Mouse (Mus musculus) MEL (cell line): ENCODE data around the gene Neurl4. TPM values are rescaled to one million over a fixed set of nuclear protein-coding genes. Genes with fewer than 3 reads are reported as not detected.

Experiments
- DNase-seq: peaks from one replicate; pipeline ENCODE4 v3.0.0; 2011; ENCODE audit warnings: low read depth, low spot score
- H3K27ac ChIP-seq: 2 replicates; pipeline ENCODE4 v1.5.1; 2012; ENCODE audit warnings: low read depth, mild to moderate bottlenecking, control low read depth, low read length, moderate library complexity; ENCODE audit not compliant: control insufficient read depth
- H3K27me3 ChIP-seq, 2 experiments: fragments of 150-350 bp in 1 of 2; sonication (generic) in 1 of 2; 2 replicates each; pipeline ENCODE4 v1.6.1; 2012; ENCODE audit warnings: low read length in 2 of 2, mild to moderate bottlenecking in 2 of 2, improper control_type of control experiment in 1 of 2, moderate library complexity in 1 of 2; ENCODE audit not compliant: insufficient read depth in 2 of 2, control insufficient read depth in 1 of 2
- H3K36me3 ChIP-seq, 2 experiments: 2 replicates each; pipeline ENCODE4 v1.6.1; 2012 to 2014; ENCODE audit warnings: low read length in 2 of 2, improper control_type of control experiment in 1 of 2, inconsistent platforms in 1 of 2, mild to moderate bottlenecking in 1 of 2; ENCODE audit not compliant: insufficient read depth in 2 of 2, control insufficient read depth in 1 of 2
- H3K4me1 ChIP-seq, 2 experiments: fragments of 150-350 bp in 1 of 2; sonication (generic) in 1 of 2; 2 replicates each; pipeline ENCODE4 v1.6.1; 2012; ENCODE audit warnings: low read length in 2 of 2, improper control_type of control experiment in 1 of 2, mild to moderate bottlenecking in 1 of 2; ENCODE audit not compliant: insufficient read depth in 2 of 2, control insufficient read depth in 1 of 2
- H3K4me3 ChIP-seq, 2 experiments: fragments of 150-350 bp in 1 of 2; sonication (generic) in 1 of 2; 2 replicates each; pipeline ENCODE4 v1.5.1; 2012; ENCODE audit warnings: low read depth in 2 of 2, low read length in 2 of 2, mild to moderate bottlenecking in 2 of 2, moderate library complexity in 2 of 2, control low read depth in 1 of 2, improper control_type of control experiment in 1 of 2; ENCODE audit not compliant: control insufficient read depth in 1 of 2, insufficient read depth in 1 of 2
- H3K79me2 ChIP-seq: 2 replicates; pipeline ENCODE4 v1.6.1; 2012; ENCODE audit warnings: mild to moderate bottlenecking, low read length, moderate library complexity; ENCODE audit not compliant: control insufficient read depth, poor library complexity, insufficient read depth
- H3K9ac ChIP-seq: 2 replicates; pipeline ENCODE4 v1.6.1; 2012; ENCODE audit warnings: low read depth, mild to moderate bottlenecking, control low read depth, low read length, moderate library complexity; ENCODE audit not compliant: control insufficient read depth, poor library complexity, severe bottlenecking
- H3K9me3 ChIP-seq: fragments of 150-350 bp; sonication (generic); replicated peaks from 2 replicates; pipeline ENCODE4 v1.6.1; 2012; ENCODE audit warnings: mild to moderate bottlenecking, low read length, improper control_type of control experiment, moderate library complexity; ENCODE audit not compliant: insufficient read depth
- BHLHE40 ChIP-seq: IDR thresholded peaks from 2 replicates; pipeline ENCODE4 v1.6.1; 2012; ENCODE audit warnings: low read depth, mild to moderate bottlenecking, inconsistent platforms, low read length, improper control_type of control experiment, borderline replicate concordance
- CHD1 ChIP-seq: IDR thresholded peaks from 2 replicates; pipeline ENCODE4 v1.6.1; 2012; ENCODE audit warnings: low read depth, mild to moderate bottlenecking, inconsistent platforms, low read length, improper control_type of control experiment
- CHD2 ChIP-seq: IDR thresholded peaks from 2 replicates; pipeline ENCODE4 v1.6.1; 2011; ENCODE audit warnings: low read length, improper control_type of control experiment
- E2F4 ChIP-seq: IDR thresholded peaks from 2 replicates; pipeline ENCODE4 v1.6.1; 2011; ENCODE audit warnings: low read depth, low read length, improper control_type of control experiment, borderline replicate concordance
- ELF1 ChIP-seq: IDR thresholded peaks from 2 replicates; pipeline ENCODE4 v1.6.1; 2014; ENCODE audit warnings: low read depth, mild to moderate bottlenecking, inconsistent platforms, low read length, improper control_type of control experiment, moderate library complexity
- EP300 ChIP-seq, 2 experiments: IDR thresholded peaks; 2 replicates each; pipeline ENCODE4 v1.6.1; 2011; ENCODE audit warnings: improper control_type of control experiment in 2 of 2, low read length in 2 of 2, low read depth in 1 of 2, mild to moderate bottlenecking in 1 of 2
- ETS1 ChIP-seq: IDR thresholded peaks from 2 replicates; pipeline ENCODE4 v1.6.1; 2012; ENCODE audit warnings: low read depth, mild to moderate bottlenecking, inconsistent platforms, low read length, improper control_type of control experiment, moderate library complexity
- GABPA ChIP-seq: IDR thresholded peaks from 2 replicates; pipeline ENCODE4 v1.6.1; 2012; ENCODE audit warnings: low read depth, mild to moderate bottlenecking, inconsistent platforms, low read length, improper control_type of control experiment, moderate library complexity
- GATA1 ChIP-seq: IDR thresholded peaks from 2 replicates; pipeline ENCODE4 v1.6.1; 2011; ENCODE audit warnings: low read depth, low read length, improper control_type of control experiment
- HCFC1 ChIP-seq: IDR thresholded peaks from 2 replicates; pipeline ENCODE4 v1.6.1; 2012; ENCODE audit warnings: low read depth, mild to moderate bottlenecking, inconsistent platforms, low read length, improper control_type of control experiment, moderate library complexity
- JUND ChIP-seq: IDR thresholded peaks from 2 replicates; pipeline ENCODE4 v1.6.1; 2011; ENCODE audit warnings: low read depth, mild to moderate bottlenecking, improper control_type of control experiment, low read length
- MXI1 ChIP-seq: IDR thresholded peaks from 2 replicates; pipeline ENCODE4 v1.6.1; 2011; ENCODE audit warnings: mild to moderate bottlenecking, low read depth, low read length, improper control_type of control experiment
- MYB ChIP-seq: IDR thresholded peaks from 2 replicates; pipeline ENCODE4 v1.6.1; 2011; ENCODE audit warnings: mild to moderate bottlenecking, low read depth, low read length, improper control_type of control experiment
- MYC ChIP-seq: IDR thresholded peaks from 2 replicates; pipeline ENCODE4 v1.6.1; 2011; ENCODE audit warnings: low read depth, mild to moderate bottlenecking, low read length, improper control_type of control experiment, moderate library complexity
- NELFE ChIP-seq: IDR thresholded peaks from 2 replicates; pipeline ENCODE4 v1.6.1; 2011; ENCODE audit warnings: low read depth, low read length, improper control_type of control experiment
- NRF1 ChIP-seq: IDR thresholded peaks from 2 replicates; pipeline ENCODE4 v1.6.1; 2014; ENCODE audit warnings: low read depth, mild to moderate bottlenecking, inconsistent platforms, low read length, improper control_type of control experiment, moderate library complexity; ENCODE audit not compliant: poor library complexity, insufficient read depth, severe bottlenecking
- POLR2A ChIP-seq, 2 experiments: IDR thresholded peaks; 2 replicates each; pipeline ENCODE4 v1.6.1; 2011 to 2012; ENCODE audit warnings: low read length in 2 of 2, mild to moderate bottlenecking in 2 of 2, control low read depth in 1 of 2, improper control_type of control experiment in 1 of 2, low read depth in 1 of 2, moderate library complexity in 1 of 2; ENCODE audit not compliant: control insufficient read depth in 1 of 2, insufficient read depth in 1 of 2, poor library complexity in 1 of 2
- POLR2AphosphoS2 ChIP-seq: IDR thresholded peaks from 2 replicates; pipeline ENCODE4 v1.6.1; 2011; ENCODE audit warnings: low read length, improper control_type of control experiment
- POLR2AphosphoS5 ChIP-seq: IDR thresholded peaks from 2 replicates; pipeline ENCODE4 v1.6.1; 2012; ENCODE audit warnings: low read depth, borderline replicate concordance, mild to moderate bottlenecking, inconsistent platforms, low read length, moderate library complexity, mixed read lengths
- RCOR1 ChIP-seq: IDR thresholded peaks from 2 replicates; pipeline ENCODE4 v1.6.1; 2012; ENCODE audit warnings: low read depth, mild to moderate bottlenecking, inconsistent platforms, low read length, improper control_type of control experiment
- SIN3A ChIP-seq: IDR thresholded peaks from 2 replicates; pipeline ENCODE4 v1.6.1; 2012; ENCODE audit warnings: low read length, improper control_type of control experiment, inconsistent platforms
- TBP ChIP-seq: IDR thresholded peaks from 2 replicates; pipeline ENCODE4 v1.8.0; 2011; ENCODE audit warnings: low read depth, low read length, improper control_type of control experiment
- TCF12 ChIP-seq: IDR thresholded peaks from 2 replicates; pipeline ENCODE4 v1.6.1; 2014; ENCODE audit warnings: low read depth, mild to moderate bottlenecking, inconsistent platforms, low read length, improper control_type of control experiment, moderate library complexity
- UBTF ChIP-seq: IDR thresholded peaks from 2 replicates; pipeline ENCODE4 v1.6.1; 2012; ENCODE audit warnings: low read depth, mild to moderate bottlenecking, inconsistent platforms, low read length, improper control_type of control experiment, moderate library complexity, borderline replicate concordance; ENCODE audit not compliant: insufficient read depth
- USF1 ChIP-seq: IDR thresholded peaks from 2 replicates; pipeline ENCODE4 v1.6.1; 2014; ENCODE audit warnings: low read depth, mild to moderate bottlenecking, inconsistent platforms, low read length, improper control_type of control experiment, moderate library complexity
- USF2 ChIP-seq, 2 experiments: IDR thresholded peaks; 2 replicates each; pipeline ENCODE4 v1.6.1; 2011 to 2012; ENCODE audit warnings: improper control_type of control experiment in 2 of 2, low read length in 2 of 2, borderline replicate concordance in 1 of 2, inconsistent platforms in 1 of 2, low read depth in 1 of 2, mild to moderate bottlenecking in 1 of 2; ENCODE audit not compliant: insufficient read depth in 1 of 2
- ZC3H11A ChIP-seq: IDR thresholded peaks from 2 replicates; pipeline ENCODE4 v1.6.1; 2012; ENCODE audit warnings: low read depth, mild to moderate bottlenecking, inconsistent platforms, low read length, improper control_type of control experiment
- ZKSCAN1 ChIP-seq: IDR thresholded peaks from 2 replicates; pipeline ENCODE4 v1.6.1; 2012; ENCODE audit warnings: low read depth, mild to moderate bottlenecking, inconsistent platforms, low read length, improper control_type of control experiment, moderate library complexity
- ZMIZ1 ChIP-seq: IDR thresholded peaks from 2 replicates; pipeline ENCODE4 v1.6.1; 2012; ENCODE audit warnings: low read depth, mild to moderate bottlenecking, inconsistent platforms, low read length, improper control_type of control experiment, moderate library complexity
- ZNF384 ChIP-seq: IDR thresholded peaks from 2 replicates; pipeline ENCODE4 v1.6.1; 2012; ENCODE audit warnings: low read depth, mild to moderate bottlenecking, inconsistent platforms, low read length, improper control_type of control experiment
- polyA plus RNA-seq, 2 experiments: library from polyadenylated mRNA; stranded (reverse) in 1 of 2; unstranded in 1 of 2; fragments of >175 nt in 1 of 2; fragments of >200 nt in 1 of 2; gene quantifications; 2 replicates each; pipeline versions ENCODE4 v1.2.1 to v1.2.4; 2012; ENCODE audit warnings: low replicate concordance in 2 of 2, low read depth in 1 of 2; ENCODE audit not compliant: insufficient read length in 2 of 2, insufficient read depth in 1 of 2, missing spikeins in 1 of 2
- total RNA-seq: library from RNA; depleted of rRNA; stranded (reverse); fragments of 300-350 nt; gene quantifications from 2 replicates; pipeline ENCODE4 v1.2.3, GENCODE M21; 2012

The Neurl4 gene
- total and polyA plus RNA-seq, 3 experiments: 50.9 to 58.0 TPM; not detected in 1

DNA sequence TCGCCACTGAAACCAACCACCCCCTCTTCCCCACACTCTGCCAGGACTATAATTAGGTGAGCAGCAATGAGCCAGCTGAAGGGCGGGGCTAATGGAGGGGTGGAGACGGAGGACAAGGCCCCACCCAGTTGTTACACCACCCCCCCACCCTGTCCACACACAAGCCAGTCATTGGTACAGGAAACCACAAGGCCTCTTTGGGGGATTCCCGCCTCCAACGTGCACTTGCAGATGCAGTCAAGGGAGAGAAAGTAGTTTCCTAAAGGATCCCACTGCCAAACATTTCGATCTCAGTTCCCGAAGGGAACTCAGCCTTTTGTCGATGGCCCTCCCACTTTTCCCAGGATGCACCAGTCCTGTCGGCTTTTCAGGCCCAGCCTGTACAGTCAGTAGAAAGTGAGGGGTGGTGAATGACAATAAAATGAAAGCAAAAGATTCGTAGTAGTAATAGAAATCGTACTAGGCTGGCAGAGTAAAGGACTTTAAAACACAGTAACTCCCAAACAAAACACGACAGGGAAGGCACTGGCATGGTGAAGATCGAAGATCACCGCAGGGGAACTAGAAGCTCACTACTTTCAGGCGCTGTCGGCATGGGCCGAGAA, 18.9 kb downstream of the Neurl4 start (continued):
- no peak for TF ChIP-seq USF2 (IDR thresholded peaks at IDR 0.05; ENCODE audit: borderline replicate concordance in 1 of 2, insufficient read depth in 1 of 2, low read depth in 1 of 2, low read length in 2 of 2)
- TF ChIP-seq TCF12: peak; percentile 54
- TF ChIP-seq CHD1: no peak; the same call in 1 of the 2 replicates
- TF ChIP-seq MYC: peak; percentile 67; the same call in 1 of the 2 replicates
- no peak; the same call in 1 of the 2 replicates for TF ChIP-seq POLR2AphosphoS5
- TF ChIP-seq SIN3A: peak; percentile 82
- peak; percentile 74 for TF ChIP-seq NELFE
- peak; percentile 55 to 93; a peak in 3 of 4 replicates for TF ChIP-seq POLR2A (IDR thresholded peaks at IDR 0.05; ENCODE audit: control insufficient read depth in 1 of 2, insufficient read depth in 1 of 2, low read depth in 1 of 2, low read length in 2 of 2, poor library complexity in 1 of 2)
- TF ChIP-seq MXI1: peak; percentile 81
- TF ChIP-seq ETS1: no peak; the same call in 1 of the 2 replicates
- TF ChIP-seq BHLHE40: no peak
- no peak; the same call in 1 of the 2 replicates for TF ChIP-seq ZNF384
- peak; percentile 95 for TF ChIP-seq ZMIZ1
- no peak for TF ChIP-seq RCOR1
- TF ChIP-seq CHD2: no peak; the same call in 1 of the 2 replicates
- no peak for TF ChIP-seq ZC3H11A

DNA sequence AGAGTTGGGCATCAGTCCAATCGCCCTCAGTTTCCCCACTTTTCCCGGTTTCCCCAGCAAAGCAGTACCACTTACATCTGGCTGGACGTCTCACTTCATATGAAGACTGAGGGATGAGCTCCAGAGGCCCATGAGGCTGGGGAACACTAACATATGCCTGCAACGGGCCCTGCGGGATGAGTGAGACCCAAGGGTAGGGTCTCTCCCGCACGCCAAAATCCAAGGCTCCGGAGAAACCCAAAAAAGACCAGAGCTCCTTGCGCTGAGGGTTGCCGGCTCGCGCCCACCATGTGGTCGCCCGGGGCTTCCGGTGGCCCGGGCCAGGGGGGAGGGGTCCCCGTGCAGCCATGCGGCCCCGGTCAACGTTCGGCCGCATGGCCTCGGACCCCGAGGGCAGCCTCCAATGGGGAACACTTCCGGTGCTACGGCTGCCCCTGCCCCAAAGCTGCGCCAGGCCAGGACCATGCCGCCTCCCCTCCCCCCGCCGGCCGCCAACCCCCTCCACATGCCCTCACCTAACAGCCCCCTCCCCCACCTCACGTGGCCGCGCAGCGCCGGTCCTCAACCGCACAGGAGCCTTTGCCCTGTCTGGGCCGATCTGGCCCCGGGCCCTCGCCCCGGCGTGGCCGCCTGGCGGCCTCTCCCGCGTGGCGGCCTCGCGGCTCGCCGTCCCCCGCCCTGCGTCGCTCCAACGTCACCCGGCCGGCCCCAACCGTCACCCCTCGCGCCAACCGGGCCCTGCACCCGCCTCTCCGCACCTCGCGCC, 19.6 kb downstream of the Neurl4 start:
- H3K4me3 ChIP-seq: peak overlapping the region; percentile 73 to 96
- H3K9ac ChIP-seq: peak overlapping the region; percentile 83
- DNase-seq: peak; percentile 56
- H3K27ac ChIP-seq: peak overlapping the region; percentile 80
- peaks cover 13 to 43% of the 10 kb centered on the region in 2 experiments for H3K4me1 ChIP-seq
- H3K79me2 ChIP-seq: peaks cover 48% of the 10 kb centered on the region
- peaks cover 22 to 54% of the 10 kb centered on the region in 2 experiments for H3K36me3 ChIP-seq
- no peaks in the 10 kb centered on the region for H3K9me3 ChIP-seq
- no peaks in the 10 kb centered on the region for H3K27me3 ChIP-seq
- no peak for TF ChIP-seq ELF1
- no peak for TF ChIP-seq CHD1
- peak; percentile 77 for TF ChIP-seq MXI1
- no peak for TF ChIP-seq NRF1
- TF ChIP-seq CHD2: peak; percentile 48; the same call in 1 of the 2 replicates
- TF ChIP-seq SIN3A: no peak
- peak in 1 of 2 experiments; percentile 5; a peak in 1 of 4 replicates for TF ChIP-seq EP300 (IDR thresholded peaks at IDR 0.05; ENCODE audit: low read depth in 1 of 2, low read length in 2 of 2)
- TF ChIP-seq POLR2A (IDR thresholded peaks at IDR 0.05; ENCODE audit: control insufficient read depth in 1 of 2, insufficient read depth in 1 of 2, low read depth in 1 of 2, low read length in 2 of 2, poor library complexity in 1 of 2): no peak
- no peak for TF ChIP-seq HCFC1
- TF ChIP-seq MYC: peak; percentile 87
- no peak for TF ChIP-seq GABPA
- TF ChIP-seq E2F4: no peak
- TF ChIP-seq JUND: no peak
- no peak for TF ChIP-seq MYB
- peak; percentile 49; the same call in 1 of the 2 replicates for TF ChIP-seq USF1
- TF ChIP-seq TBP: no peak
- no peak for TF ChIP-seq ZNF384
- TF ChIP-seq USF2 (IDR thresholded peaks at IDR 0.05; ENCODE audit: borderline replicate concordance in 1 of 2, insufficient read depth in 1 of 2, low read depth in 1 of 2, low read length in 2 of 2): no peak
- TF ChIP-seq GATA1: no peak
- no peak for TF ChIP-seq ZKSCAN1
- TF ChIP-seq RCOR1: no peak
- no peak for TF ChIP-seq POLR2AphosphoS2
- no peak for TF ChIP-seq UBTF
- peak; percentile 61 for TF ChIP-seq BHLHE40
